Mouse (Mus musculus) adrenal gland, adult (tissue): Measurements from ENCODE around the gene Pirt.

Source experiments
- DNase-seq, 2 experiments: peaks; one replicate each; pipeline ENCODE4 v3.0.0; 2022 to 2023; ENCODE audit warnings: low spot score in 1 of 2; ENCODE audit not compliant: inconsistent age in 2 of 2

The Pirt gene

DNA sequence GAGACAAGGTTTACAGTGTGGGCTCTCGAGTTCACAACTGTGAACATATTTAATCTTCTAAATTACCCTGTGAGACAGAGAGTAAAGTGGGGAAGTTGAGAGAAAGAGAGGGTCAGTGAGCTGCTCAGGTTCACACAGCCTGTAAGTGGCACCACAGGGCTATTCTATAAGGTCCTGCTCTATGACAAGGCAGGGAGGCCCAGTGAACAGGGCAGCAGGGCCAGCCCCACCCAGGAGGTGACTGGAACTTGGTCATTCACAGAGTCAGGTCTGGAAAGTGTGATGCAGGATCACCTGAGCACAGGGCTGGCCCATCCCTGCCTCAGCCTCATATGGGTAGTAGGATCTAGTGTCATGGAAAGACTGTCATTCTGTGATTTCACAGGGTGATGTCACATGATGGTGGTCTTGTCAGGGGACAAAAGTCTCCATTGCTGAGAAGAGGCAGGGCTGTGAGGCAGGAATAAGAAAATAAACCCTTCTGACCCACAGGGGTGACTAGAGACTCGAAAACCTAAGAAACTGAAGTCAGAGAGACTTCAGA lies 33.5 kb downstream of the Pirt start:
- DNase-seq, result no peak

GRCm38 (mm10) chr11:66946521-66946920 lies 34.7 kb downstream of the Pirt start:
- no peak for DNase-seq

GRCm38 (mm10) chr11:66946922-66947321 lies 35.1 kb downstream of the Pirt start:
- DNase-seq, result no peak

- no peak for DNase-seq
Measured at GRCm38 (mm10) chr11:66956303-66956702, 44.5 kb downstream of the Pirt start, which contains the start of gene Tmem238l. Gene Tmem238l (plus strand): TSS chr11:66956638.

- DNase-seq, result peak in 1 of 2 experiments; percentile 41
Measured at GRCm38 (mm10) chr11:66960797-66961196, 49.0 kb downstream of the Pirt start.

DNA sequence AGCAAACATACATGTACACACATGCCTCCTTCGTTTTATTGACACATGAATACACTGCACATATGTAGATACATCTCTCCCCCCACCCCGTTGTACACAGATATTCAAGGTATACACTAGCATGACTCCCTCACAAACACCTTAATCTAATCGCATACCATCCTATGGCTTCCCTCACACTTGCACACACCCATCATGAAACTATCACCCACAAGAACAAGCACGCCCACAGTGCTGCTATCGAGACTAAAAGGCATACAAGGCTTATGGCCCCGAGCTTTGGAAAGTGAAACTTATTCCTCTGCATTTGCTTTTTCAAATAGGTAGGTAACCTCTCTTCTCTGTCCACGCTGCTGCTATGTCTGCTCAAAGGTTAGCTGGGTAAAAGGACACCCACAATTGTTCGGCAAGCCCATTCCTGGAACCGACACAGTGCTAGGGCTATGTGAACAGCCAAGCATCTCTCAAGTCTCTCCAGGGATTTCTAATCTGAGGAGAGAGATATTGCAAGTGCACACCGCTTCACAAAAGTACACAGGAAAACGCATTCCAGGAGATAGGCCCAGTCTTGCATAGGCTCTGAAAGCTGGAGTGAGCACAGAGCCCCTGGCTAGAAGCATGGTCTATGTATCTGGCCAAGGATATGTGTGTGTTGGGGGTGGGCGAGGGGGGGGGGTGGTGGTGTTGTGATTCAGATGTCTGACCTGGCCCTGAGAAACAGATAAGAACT lies 49.8 kb downstream of the Pirt start:
- DNase-seq, result no peak

GRCm38 (mm10) chr11:66963462-66963861 lies 51.7 kb downstream of the Pirt start:
- DNase-seq, result no peak

DNA sequence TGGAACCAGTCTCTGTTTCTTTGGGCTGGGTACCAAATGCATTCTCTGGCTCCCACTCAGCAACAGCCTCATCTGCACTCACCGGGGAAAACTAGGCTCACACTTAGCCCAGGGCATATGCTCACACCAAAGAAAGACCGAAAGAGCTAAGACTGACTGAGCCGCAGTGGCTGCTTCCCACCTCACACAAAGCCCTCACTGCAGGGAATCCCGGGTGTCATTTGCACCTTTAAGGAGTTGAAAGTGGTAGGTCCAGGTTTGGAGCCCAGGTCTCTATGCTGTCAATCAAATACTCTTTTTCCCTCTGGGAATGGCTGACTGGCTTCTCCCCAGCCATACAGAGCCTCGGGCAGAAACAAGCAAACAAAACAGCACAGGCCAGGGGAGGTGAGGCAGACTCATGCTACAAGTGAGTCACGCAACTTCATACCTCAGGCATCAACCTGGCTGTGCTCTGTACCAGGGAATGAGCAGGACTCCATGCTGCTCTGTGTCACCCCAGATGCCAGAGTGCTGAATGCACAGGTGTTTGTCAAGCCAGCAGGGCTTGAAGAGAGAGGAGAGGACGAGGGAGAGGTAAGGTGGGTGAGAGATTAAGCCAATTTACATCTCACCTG lies 54.8 kb downstream of the Pirt start:
- no peak for DNase-seq

DNA sequence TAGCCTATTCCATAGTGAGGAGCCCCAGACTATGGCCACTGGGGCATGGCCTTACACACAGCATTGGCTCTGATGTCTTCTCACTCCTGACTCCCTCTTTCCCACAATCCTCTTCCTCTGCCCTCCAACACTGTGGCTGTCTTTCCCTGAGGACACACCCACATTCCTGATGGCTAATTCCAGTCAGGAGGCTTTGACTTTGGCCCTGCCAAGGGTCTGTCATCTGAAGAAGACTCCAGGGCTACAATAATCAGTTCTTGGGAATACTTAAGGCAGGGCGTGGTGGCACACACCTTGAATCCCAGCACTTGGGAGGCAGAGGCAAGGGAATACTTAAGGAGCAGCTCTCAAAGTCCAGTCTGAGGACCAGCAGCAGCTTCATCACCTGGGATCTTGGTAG lies 56.8 kb downstream of the Pirt start:
- no peak for DNase-seq

- no peak for DNase-seq
Measured at GRCm38 (mm10) chr11:66973507-66973906, 61.7 kb downstream of the Pirt start.

- DNase-seq, result no peak
Measured at GRCm38 (mm10) chr11:66975606-66976330, 64.0 kb downstream of the Pirt start.
